Mouse (Mus musculus) Patski (cell line): ENCODE measurements at regions not wholly inside any gene's neighbourhood (a gene's known extent, or its start where the extent isn't known, plus 50 kb on each side); places are given as distances from the start of the nearest gene placed in this dataset.

Source experiments
- ATAC-seq: fragments of 100-300 bp; one replicate; pipeline ENCODE4 v1.8.0; 2021
- CTCF ChIA-PET: fragments of 350-600 bp; sonication (Branson Sonifier 250); formaldehyde crosslinking; loops from one replicate; lab custom pipeline; 2022; ENCODE audit warnings: inconsistent platforms; lab: Charles Lee
- POLR2A ChIA-PET: fragments of 350-600 bp; sonication (Branson Sonifier 250); formaldehyde crosslinking; loops from one replicate; lab custom pipeline; 2022; ENCODE audit warnings: antibody characterized with exemption, inconsistent platforms; lab: Charles Lee
- DNase-seq: peaks from one replicate; pipeline ENCODE4 v3.0.0-alpha.2; 2011; ENCODE audit warnings: low read depth, low spot score
- H3K27me3 ChIP-seq: fragments of 371-371 bp; one replicate; pipeline ENCODE4 v1.5.1; 2021
- CTCF ChIP-seq: fragments of 100-300 bp; IDR thresholded peaks from one replicate; pipeline ENCODE4 v1.5.1; 2021
- in situ Hi-C: fragments of 300-500 bp; cut with MboI; formaldehyde crosslinking; loops from 3 replicates; pipeline ENCODE4 v1.11.1; 2018; ENCODE audit warnings: low pct_unique_long_range_greater_than_20kb, mixed read lengths

DNA sequence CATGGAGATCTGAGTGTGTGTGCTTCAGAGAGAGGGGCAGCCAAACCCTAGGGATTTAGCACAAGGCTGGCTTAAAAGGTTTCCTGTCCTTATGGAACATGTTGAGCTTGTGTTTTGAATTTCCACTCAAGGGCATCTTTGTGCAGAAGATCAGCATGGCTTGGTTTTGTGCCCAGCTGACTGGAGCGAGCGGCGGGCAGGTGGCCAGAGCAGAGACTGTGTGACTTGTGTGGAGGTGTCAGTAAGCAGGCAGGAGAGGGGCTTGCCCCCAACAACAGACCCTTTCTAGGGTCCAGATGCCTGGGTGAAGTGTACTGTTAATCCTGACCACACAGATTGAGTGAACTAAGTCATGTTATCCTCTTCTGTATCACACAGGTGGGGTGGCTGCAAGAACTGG, 89.0 kb downstream of the Dact1 start:
- TF ChIP-seq CTCF = no peak
- ChIA-PET POLR2A (no interaction called here), CTCF (interaction anchor here (1.4 kb wide), 1 partner anchor 13 kb away, joined by 5 read pairs; no protein-coding TSS in a partner anchor)
- in situ Hi-C loops = no loop called here
- no peaks in the 10 kb centered on the region for H3K27me3 ChIP-seq
- DNase-seq = no peak
- ATAC-seq = no peak

- ChIA-PET POLR2A (interaction anchor here (1.6 kb wide), 1 partner anchor 11 kb away, joined by 4 read pairs; no protein-coding TSS in a partner anchor), CTCF (interaction anchor here (1.4 to 1.6 kb wide), 2 partner anchors 9 to 11 kb away, joined by 5 read pairs; no protein-coding TSS in a partner anchor)
- TF ChIP-seq CTCF = no peak
- ATAC-seq = no peak
- no peaks in the 10 kb centered on the region for H3K27me3 ChIP-seq
- no peak for DNase-seq
- in situ Hi-C loops = loop anchor here (10.0 kb wide), 1 partner anchor 85 kb away; no protein-coding TSS in a partner anchor
Measured at GRCm38 (mm10) chr12:71400201-71400600, 90.5 kb downstream of the Dact1 start.

GRCm38 (mm10) chr12:71401621-71402416, 92.1 kb downstream of the Dact1 start:
- CTCF ChIA-PET = interaction anchor here (0.6 to 1.7 kb wide), 3 partner anchors 12 to 90 kb away, joined by 3 to 4 read pairs (median 3); no protein-coding TSS in a partner anchor

DNA sequence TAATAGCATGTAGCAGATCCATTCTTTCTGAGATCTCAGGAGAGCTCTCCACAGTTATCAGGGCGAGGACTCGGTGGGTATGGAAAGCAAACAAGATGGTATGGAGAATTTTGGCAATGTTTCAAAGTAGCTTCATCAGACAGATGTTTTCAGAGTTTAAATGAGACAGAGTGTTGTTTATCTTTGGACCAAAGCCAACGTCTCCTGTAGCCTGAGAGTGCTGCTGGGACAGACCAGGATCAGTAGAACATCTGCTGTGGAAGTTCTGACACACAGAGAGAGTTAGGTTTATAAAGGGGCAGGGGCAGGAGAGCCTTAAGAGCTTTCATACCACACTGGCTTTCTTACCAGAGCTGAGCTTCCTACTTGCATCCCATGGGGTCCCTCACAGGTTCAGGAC, 97.6 kb downstream of the Dact1 start:
- in situ Hi-C loops = loop anchor here (10.0 kb wide), 1 partner anchor 92 kb away; no protein-coding TSS in a partner anchor
- DNase-seq (no peak), ATAC-seq (no peak)
- no peak for TF ChIP-seq CTCF
- no peaks in the 10 kb centered on the region for H3K27me3 ChIP-seq
- POLR2A ChIA-PET = no interaction called here
- CTCF ChIA-PET = interaction anchor here (1.8 kb wide), 1 partner anchor 10 kb away, joined by 6 read pairs; no protein-coding TSS in a partner anchor

More at GRCm38 (mm10) chr12:71401621-71402416, 92.1 kb downstream of the Dact1 start:
- in situ Hi-C loops = loop anchor here (10.0 kb wide), 1 partner anchor 87 kb away; no protein-coding TSS in a partner anchor
- H3K27me3 ChIP-seq = no peaks in the 10 kb centered on the region
- ATAC-seq (no peak), DNase-seq (no peak)
- TF ChIP-seq CTCF = no peak
- POLR2A ChIA-PET = interaction anchor here (0.6 to 1.6 kb wide), 2 partner anchors 13 to 15 kb away, joined by 3 to 4 read pairs; no protein-coding TSS in a partner anchor

- H3K27me3 ChIP-seq = no peaks in the 10 kb centered on the region
- POLR2A ChIA-PET = no interaction called here
- ATAC-seq (no peak), DNase-seq (no peak)
- in situ Hi-C loops = loop anchor here (10.0 kb wide), 1 partner anchor 94 kb away; no protein-coding TSS in a partner anchor
- no peak for TF ChIP-seq CTCF
- CTCF ChIA-PET = no interaction called here
Measured at GRCm38 (mm10) chr12:71408396-71409050, 98.8 kb downstream of the Dact1 start.

- no peaks in the 10 kb centered on the region for H3K27me3 ChIP-seq
- ChIA-PET CTCF (no interaction called here), POLR2A (interaction anchor here (0.6 kb wide), 1 partner anchor 101 kb away, joined by 5 read pairs; no protein-coding TSS in a partner anchor)
- no peak for TF ChIP-seq CTCF
- in situ Hi-C loops = no loop called here
- DNase-seq (no peak), ATAC-seq (no peak)
Measured at GRCm38 (mm10) chr12:71412331-71412730, 102.6 kb downstream of the Dact1 start.

DNA sequence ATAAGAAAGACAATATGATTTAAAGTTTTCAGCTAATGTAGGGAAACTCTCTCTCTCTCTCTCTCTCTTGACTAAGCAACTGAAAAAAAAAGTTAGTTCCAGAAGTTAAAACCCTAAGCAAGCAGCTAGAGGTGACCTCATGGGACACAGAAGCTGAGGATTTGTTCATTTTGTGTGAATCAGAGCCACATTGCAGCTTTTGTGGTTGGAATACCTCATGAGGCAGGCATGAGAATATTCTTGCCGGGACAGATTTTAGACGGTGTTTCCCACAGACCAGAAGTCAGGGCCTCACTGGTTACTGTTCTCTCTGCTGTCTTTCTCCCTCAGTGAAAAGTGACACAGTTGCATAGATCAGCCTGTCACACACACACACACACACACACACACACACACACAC, 107.3 kb downstream of the Dact1 start:
- H3K27me3 ChIP-seq = no peaks in the 10 kb centered on the region
- DNase-seq (peak; percentile 71), ATAC-seq (peak; percentile 85)
- no peak for TF ChIP-seq CTCF
- in situ Hi-C loops = no loop called here
- ChIA-PET POLR2A (interaction anchor here (0.5 kb wide), 1 partner anchor 16 kb away, joined by 3 read pairs; no protein-coding TSS in a partner anchor), CTCF (interaction anchor here (2.4 kb wide), 1 partner anchor 11 kb away, joined by 6 read pairs; no protein-coding TSS in a partner anchor)

DNA sequence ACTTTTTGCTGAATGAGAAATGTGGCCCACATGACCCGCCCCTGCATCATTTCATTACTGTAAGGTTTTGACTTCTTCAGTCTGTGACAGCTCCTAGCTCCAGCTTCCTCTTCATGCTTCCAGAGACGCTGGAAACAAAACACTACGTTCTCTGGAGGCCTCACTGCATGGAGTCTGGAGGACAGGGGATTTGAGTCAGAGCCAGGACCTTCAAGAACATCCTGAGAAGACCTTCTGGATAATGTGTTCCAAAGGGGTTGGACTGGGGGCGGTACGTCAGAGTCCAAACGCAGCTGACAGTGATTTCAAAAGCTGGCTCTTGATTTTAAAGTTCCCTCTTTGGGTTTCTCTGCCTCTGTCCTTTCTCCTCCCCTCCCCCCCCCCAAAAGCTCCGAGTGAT, 108.5 kb downstream of the Dact1 start:
- TF ChIP-seq CTCF = no peak
- ChIA-PET POLR2A (no interaction called here), CTCF (interaction anchor here (2.4 kb wide), 1 partner anchor 12 kb away, joined by 6 read pairs; no protein-coding TSS in a partner anchor)
- H3K27me3 ChIP-seq = no peaks in the 10 kb centered on the region
- no peak for ATAC-seq
- no peak for DNase-seq
- in situ Hi-C loops = no loop called here

GRCm38 (mm10) chr12:71419161-71419560, 109.5 kb downstream of the Dact1 start:
- H3K27me3 ChIP-seq = no peaks in the 10 kb centered on the region
- POLR2A ChIA-PET = no interaction called here
- in situ Hi-C loops = no loop called here
- DNase-seq (no peak), ATAC-seq (no peak)
- no peak for TF ChIP-seq CTCF
- CTCF ChIA-PET = no interaction called here

GRCm38 (mm10) chr12:71426023-71426719, 116.5 kb downstream of the Dact1 start:
- in situ Hi-C loops = no loop called here
- no peak for TF ChIP-seq CTCF
- DNase-seq = no peak
- ATAC-seq = no peak
- POLR2A ChIA-PET = interaction anchor here (0.7 kb wide), 1 partner anchor 229 kb away, joined by 5 read pairs; no protein-coding TSS in a partner anchor
- no peaks in the 10 kb centered on the region for H3K27me3 ChIP-seq
- CTCF ChIA-PET = no interaction called here
